Mouse (Mus musculus): ENCODE data around the gene Asnsd1. TPM values are rescaled to one million over a fixed set of nuclear protein-coding genes. Genes with fewer than 3 reads are reported as not detected.
"Not testable (repeated sequence)": the region's sequence is repeated elsewhere in the genome, so short reads cannot be mapped to it uniquely, and the experiment has no call there.

Gene Asnsd1
- polyA plus RNA-seq, 1 experiment, result 9.2 TPM

DNA sequence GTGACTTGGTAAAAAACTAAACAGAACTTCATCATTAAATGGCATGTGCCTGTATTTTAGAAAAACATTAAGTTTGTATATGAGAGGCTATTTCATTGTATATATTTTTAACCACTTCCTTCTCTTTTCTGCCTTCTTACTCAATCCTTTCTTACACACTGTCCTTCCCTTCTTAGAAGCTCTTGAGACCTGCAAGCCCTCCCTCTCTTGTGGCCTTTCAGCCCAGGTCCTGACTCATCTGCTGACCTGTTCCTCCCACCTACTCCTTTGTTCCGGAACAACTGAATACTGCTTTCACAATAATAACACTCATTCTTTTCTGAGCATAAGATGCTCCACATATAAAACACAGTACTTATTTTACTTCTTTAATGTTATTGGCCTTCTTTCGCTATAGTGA is 11.5 kb downstream of the Asnsd1 start:
- over 99% methylated on average over 2 of the region's 2 CpGs for WGBS
- no peaks in the 10 kb centered on the region for H3K4me1 ChIP-seq (ENCODE audit: control insufficient read depth, insufficient read depth, low read length)
- H3K27me3 ChIP-seq (replicated peaks; ENCODE audit: control insufficient read depth, insufficient read depth, low read length), result no peaks in the 10 kb centered on the region
- peaks cover 2% of the 10 kb centered on the region for H3K36me3 ChIP-seq (ENCODE audit: control insufficient read depth, insufficient read depth, low read length)
- no peak for TF ChIP-seq CTCF (conservative IDR thresholded peaks at IDR 0.05; ENCODE audit: insufficient read depth, insufficient read length, low read depth, low read length)
- TF ChIP-seq POLR2A (IDR thresholded peaks at IDR 0.05; ENCODE audit: low read depth, low read length), result no peak
- no peak overlapping the region for H3K4me3 ChIP-seq (ENCODE audit: insufficient read depth, low read depth, low read length)
- no peak overlapping the region for H3K27ac ChIP-seq (ENCODE audit: insufficient read depth, low read depth, low read length)
- DNase-seq, result no peak

- H3K27me3 ChIP-seq (replicated peaks; ENCODE audit: control insufficient read depth, insufficient read depth, low read length); H3K4me3 ChIP-seq (ENCODE audit: insufficient read depth, low read depth, low read length); DNase-seq; H3K36me3 ChIP-seq (ENCODE audit: control insufficient read depth, insufficient read depth, low read length); H3K27ac ChIP-seq (ENCODE audit: insufficient read depth, low read depth, low read length); H3K4me1 ChIP-seq (ENCODE audit: control insufficient read depth, insufficient read depth, low read length): not testable (repeated sequence)
- WGBS, result 76% methylated on average over 2 of the region's 2 CpGs
Measured at GRCm38 (mm10) chr1:53337403-53337802, 15.1 kb downstream of the Asnsd1 start.

DNA sequence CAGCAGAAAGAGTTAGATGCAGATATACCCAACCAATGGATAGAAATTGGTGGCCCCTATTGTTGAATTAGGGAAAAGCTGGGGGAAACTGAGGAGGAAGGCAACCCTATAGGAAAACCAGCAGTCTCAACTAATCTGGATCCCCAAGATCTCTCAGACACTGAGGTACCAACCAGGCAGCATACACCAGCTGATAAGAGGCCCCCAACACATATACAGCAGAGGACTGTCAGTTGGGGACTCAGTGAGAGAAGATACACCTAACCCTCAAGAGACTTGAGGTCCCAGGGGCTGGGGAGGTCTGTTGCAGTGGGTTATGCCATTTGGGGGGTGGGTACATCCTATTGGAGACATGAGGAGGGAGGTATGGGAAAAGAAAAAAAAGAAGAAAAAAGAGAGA is 17.1 kb downstream of the Asnsd1 start:
- H3K4me3 ChIP-seq (ENCODE audit: insufficient read depth, low read depth, low read length), result no peak overlapping the region
- no peaks in the 10 kb centered on the region for H3K4me1 ChIP-seq (ENCODE audit: control insufficient read depth, insufficient read depth, low read length)
- no peak overlapping the region for H3K27ac ChIP-seq (ENCODE audit: insufficient read depth, low read depth, low read length)
- DNase-seq, result no peak
- H3K27me3 ChIP-seq (replicated peaks; ENCODE audit: control insufficient read depth, insufficient read depth, low read length), result no peaks in the 10 kb centered on the region
- no peak for TF ChIP-seq POLR2A (IDR thresholded peaks at IDR 0.05; ENCODE audit: low read depth, low read length)
- TF ChIP-seq CTCF (conservative IDR thresholded peaks at IDR 0.05; ENCODE audit: insufficient read depth, insufficient read length, low read depth, low read length), result no peak
- H3K36me3 ChIP-seq (ENCODE audit: control insufficient read depth, insufficient read depth, low read length), result no peaks in the 10 kb centered on the region

DNA sequence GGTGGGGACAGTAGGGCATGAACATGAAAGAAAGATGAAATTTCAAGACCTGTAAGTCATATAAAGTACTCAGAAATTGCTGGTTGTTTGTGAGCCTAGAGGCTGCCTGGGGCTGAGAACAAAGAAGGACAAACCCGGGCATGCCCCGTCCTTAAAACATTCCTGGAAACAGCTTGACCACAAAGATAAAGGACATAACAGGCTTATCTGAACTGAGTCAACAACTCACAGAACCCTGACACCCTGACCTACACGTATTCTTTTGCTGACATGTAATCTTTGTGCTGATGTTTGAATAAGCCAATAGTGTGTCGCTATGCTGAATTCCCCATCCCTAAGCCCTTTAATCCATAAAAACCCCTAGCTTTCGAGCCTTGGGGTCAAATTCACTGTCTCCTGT is 19.0 kb downstream of the Asnsd1 start:
- not testable (repeated sequence) for H3K27ac ChIP-seq (ENCODE audit: insufficient read depth, low read depth, low read length); H3K36me3 ChIP-seq (ENCODE audit: control insufficient read depth, insufficient read depth, low read length); H3K4me3 ChIP-seq (ENCODE audit: insufficient read depth, low read depth, low read length); H3K27me3 ChIP-seq (replicated peaks; ENCODE audit: control insufficient read depth, insufficient read depth, low read length); H3K4me1 ChIP-seq (ENCODE audit: control insufficient read depth, insufficient read depth, low read length); DNase-seq
- WGBS, result 79% methylated on average over 5 of the region's 5 CpGs

DNA sequence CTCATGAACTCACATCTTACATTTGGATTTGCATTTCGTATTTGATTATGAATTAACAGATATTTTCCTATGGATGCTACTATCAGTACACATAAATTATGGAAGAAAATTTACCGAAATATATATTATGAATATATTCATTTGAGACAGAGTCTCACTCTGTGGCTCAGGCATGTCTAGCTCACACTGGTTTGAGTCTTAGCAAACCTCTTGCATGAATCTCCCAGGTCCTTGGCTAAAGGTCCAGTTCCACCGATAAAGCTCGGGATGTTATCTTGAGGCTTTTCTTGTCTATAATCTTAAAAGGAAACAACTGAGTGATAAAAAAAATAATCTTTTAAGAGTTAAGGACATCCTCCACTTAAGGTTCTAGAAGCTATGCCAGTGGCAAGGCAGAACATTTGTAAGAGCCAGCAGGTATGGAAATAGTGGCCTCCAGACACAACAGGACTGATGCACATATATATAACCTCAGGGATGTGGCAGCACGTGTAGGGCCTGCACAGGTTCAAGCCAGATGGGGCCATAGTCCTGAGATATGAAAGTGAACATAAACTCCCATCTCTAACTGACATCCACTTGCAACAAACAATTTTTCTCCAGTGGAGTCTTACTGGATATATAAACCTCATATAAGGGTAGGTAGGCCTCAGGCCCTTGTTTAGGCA is 27.6 kb downstream of the Asnsd1 start:
- WGBS, result 89% methylated on average over 5 of the region's 5 CpGs
- Histone ChIP-seq H3K4me1 (ENCODE audit: control insufficient read depth, insufficient read depth, low read length) (no peaks in the 10 kb centered on the region), H3K27me3 (replicated peaks; ENCODE audit: control insufficient read depth, insufficient read depth, low read length) (no peaks in the 10 kb centered on the region), H3K4me3 (ENCODE audit: insufficient read depth, low read depth, low read length) (no peak overlapping the region), H3K27ac (ENCODE audit: insufficient read depth, low read depth, low read length) (no peak overlapping the region), H3K36me3 (ENCODE audit: control insufficient read depth, insufficient read depth, low read length) (no peaks in the 10 kb centered on the region)
- TF ChIP-seq POLR2A (IDR thresholded peaks at IDR 0.05; ENCODE audit: low read depth, low read length) (no peak), CTCF (conservative IDR thresholded peaks at IDR 0.05; ENCODE audit: insufficient read depth, insufficient read length, low read depth, low read length) (no peak)
- DNase-seq, result no peak

- H3K27me3 ChIP-seq (replicated peaks; ENCODE audit: control insufficient read depth, insufficient read depth, low read length), result no peaks in the 10 kb centered on the region
- H3K4me1 ChIP-seq (ENCODE audit: control insufficient read depth, insufficient read depth, low read length), result no peaks in the 10 kb centered on the region
- H3K4me3 ChIP-seq (ENCODE audit: insufficient read depth, low read depth, low read length), result no peak overlapping the region
- DNase-seq, result no peak
- H3K27ac ChIP-seq (ENCODE audit: insufficient read depth, low read depth, low read length), result no peak overlapping the region
- WGBS, result 95% methylated on average over 1 of the region's 1 CpGs
- no peaks in the 10 kb centered on the region for H3K36me3 ChIP-seq (ENCODE audit: control insufficient read depth, insufficient read depth, low read length)
- no peak for TF ChIP-seq POLR2A (IDR thresholded peaks at IDR 0.05; ENCODE audit: low read depth, low read length)
- TF ChIP-seq CTCF (conservative IDR thresholded peaks at IDR 0.05; ENCODE audit: insufficient read depth, insufficient read length, low read depth, low read length), result no peak
Measured at GRCm38 (mm10) chr1:53324277-53324676, 28.3 kb downstream of the Asnsd1 start.

DNA sequence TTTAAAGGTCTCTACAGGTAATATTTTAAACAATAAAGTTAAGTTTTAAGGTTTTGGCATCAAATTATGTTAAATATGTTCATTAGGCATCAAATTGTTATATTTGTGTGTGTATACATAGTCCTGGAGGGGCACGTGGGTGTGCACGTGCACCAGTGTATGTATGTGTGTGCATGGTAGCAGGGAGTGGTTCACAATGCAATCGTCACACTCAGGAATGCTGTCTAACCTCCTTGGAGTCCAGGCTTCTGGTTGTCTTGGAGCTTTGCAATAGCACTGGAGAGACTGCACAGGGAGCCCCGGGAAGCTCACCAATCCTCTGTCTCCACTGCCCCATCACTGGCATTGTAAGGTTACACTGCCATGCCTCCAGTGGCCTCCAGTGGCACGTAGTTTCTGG is 29.3 kb downstream of the Asnsd1 start:
- WGBS, result 97% methylated on average over 5 of the region's 5 CpGs

More for the DNA sequence above, 29.3 kb downstream of the Asnsd1 start:
- no peaks in the 10 kb centered on the region for H3K36me3 ChIP-seq (ENCODE audit: control insufficient read depth, insufficient read depth, low read length)
- no peak overlapping the region for H3K27ac ChIP-seq (ENCODE audit: insufficient read depth, low read depth, low read length)
- DNase-seq, result no peak
- no peaks in the 10 kb centered on the region for H3K27me3 ChIP-seq (replicated peaks; ENCODE audit: control insufficient read depth, insufficient read depth, low read length)
- H3K4me1 ChIP-seq (ENCODE audit: control insufficient read depth, insufficient read depth, low read length), result no peaks in the 10 kb centered on the region
- no peak overlapping the region for H3K4me3 ChIP-seq (ENCODE audit: insufficient read depth, low read depth, low read length)
- TF ChIP-seq CTCF (conservative IDR thresholded peaks at IDR 0.05; ENCODE audit: insufficient read depth, insufficient read length, low read depth, low read length), result no peak
- TF ChIP-seq POLR2A (IDR thresholded peaks at IDR 0.05; ENCODE audit: low read depth, low read length), result no peak

Data from kidney, adult 2 months (tissue).